Mouse (Mus musculus) neural tube, embryonic 14.5 days (tissue): ENCODE measurements around the gene Rab5if. TPM values are rescaled to one million over a fixed set of nuclear protein-coding genes. Genes with fewer than 3 reads are reported as not detected.

Experiments used
- ATAC-seq: fragments of 200-750 bp; cut with Nextera tagmentation; 2 replicates; pipeline ENCODE4 v1.8.0; 2017; ENCODE audit warnings: low read depth, mild to moderate bottlenecking, moderate TSS enrichment, moderate library complexity
- H3K27ac ChIP-seq: fragments of 300-500 bp; sonication (generic); 2 replicates; pipeline ENCODE4 v1.5.1; 2014; ENCODE audit warnings: low read depth, mild to moderate bottlenecking, control low read depth, low read length, moderate library complexity, mixed read lengths
- H3K27me3 ChIP-seq: fragments of 300-500 bp; sonication (generic); 2 replicates; pipeline ENCODE4 v1.6.1; 2014; ENCODE audit warnings: low read length; ENCODE audit not compliant: control insufficient read depth, insufficient read depth
- H3K36me3 ChIP-seq: fragments of 300-500 bp; sonication (generic); 2 replicates; pipeline ENCODE4 v1.6.1; 2014; ENCODE audit warnings: low read length, mixed read lengths; ENCODE audit not compliant: control insufficient read depth, insufficient read depth
- H3K4me1 ChIP-seq: fragments of 300-500 bp; sonication (generic); 2 replicates; pipeline ENCODE4 v1.6.1; 2014; ENCODE audit warnings: low read length; ENCODE audit not compliant: control insufficient read depth, insufficient read depth
- H3K4me2 ChIP-seq: fragments of 300-500 bp; sonication (generic); 2 replicates; pipeline ENCODE4 v1.6.1; 2014; ENCODE audit warnings: mild to moderate bottlenecking, low read depth, low read length, control low read depth
- H3K4me3 ChIP-seq: fragments of 300-500 bp; sonication (generic); 2 replicates; pipeline ENCODE4 v1.5.1; 2014; ENCODE audit warnings: low read depth, low read length, control low read depth, mixed read lengths
- H3K9ac ChIP-seq: fragments of 300-500 bp; sonication (generic); replicated peaks from 2 replicates; pipeline ENCODE4 v1.6.1; 2014; ENCODE audit warnings: low read depth, mild to moderate bottlenecking, control low read depth, low read length, mixed read lengths
- H3K9me3 ChIP-seq: fragments of 300-500 bp; sonication (generic); 2 replicates; pipeline ENCODE4 v1.6.1; 2016; ENCODE audit warnings: low read length; ENCODE audit not compliant: control insufficient read depth
- WGBS: fragments of 180-500 bp; shearing (Covaris S2); extraction: QIAGEN DNeasy Blood & Tissue Kit; methylation state at CpG from one replicate; pipeline ENCODE4 v1.1.7; 2014; 5-methylcytosine and 5-hydroxymethylcytosine counted together
- polyA plus RNA-seq: library from polyadenylated mRNA; unstranded; fragments of >200 nt; fragmentation: Nextera tagmentation; extraction: Ambion mirVana; gene quantifications from 2 replicates; pipeline ENCODE4 v1.2.1, GENCODE M21; 2014

Gene Rab5if
- polyA plus RNA-seq, 1 experiment from 2014 or later, result 165 TPM

DNA sequence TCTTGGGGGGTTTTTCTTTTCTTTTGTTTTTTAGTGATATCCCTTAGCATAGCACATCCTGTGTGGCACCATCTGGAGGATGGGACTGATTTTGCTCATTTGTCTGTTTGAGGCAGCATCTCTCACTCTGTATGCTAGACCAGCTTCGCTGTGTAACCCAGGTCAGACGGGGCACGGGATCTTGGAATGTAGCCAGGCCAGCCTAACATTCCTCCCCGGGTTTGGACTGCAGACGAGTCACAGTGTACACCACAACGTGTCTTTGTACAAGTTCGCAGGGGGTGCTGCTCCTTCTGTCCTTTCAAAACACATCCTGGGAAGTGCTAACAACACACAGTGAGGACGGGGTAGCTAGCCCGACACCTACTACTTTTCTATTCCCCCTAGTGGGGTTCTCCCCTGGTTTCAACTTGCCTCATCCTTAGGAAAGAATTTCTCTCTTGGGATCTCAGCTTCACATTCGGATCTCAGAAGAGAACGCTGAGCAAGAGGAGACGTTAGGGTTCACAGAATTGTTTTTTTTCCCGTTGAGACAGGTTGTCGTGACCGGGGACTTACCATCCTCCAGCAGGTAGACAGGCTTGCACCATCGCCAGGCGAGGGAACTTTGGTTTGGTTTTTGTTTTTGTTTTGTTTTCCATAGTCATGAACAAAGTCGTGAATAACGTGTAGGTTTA is 749 bp upstream of the Rab5if start:
- H3K9ac ChIP-seq, result peak overlapping the region; percentile 94
- no peaks in the 10 kb centered on the region for H3K27me3 ChIP-seq
- no peaks in the 10 kb centered on the region for H3K9me3 ChIP-seq
- peak overlapping the region; percentile 99 for H3K4me3 ChIP-seq
- peak overlapping the region; percentile 79 for H3K4me2 ChIP-seq
- peaks cover 14% of the 10 kb centered on the region; the same call in 1 of the 2 replicates for H3K36me3 ChIP-seq
- peak overlapping the region; percentile 88 for H3K27ac ChIP-seq
- WGBS, result under 1% methylated on average over 19 of the region's 19 CpGs
- ATAC-seq, result peak; percentile 9; the same call in 1 of the 2 replicates
- H3K4me1 ChIP-seq, result peaks cover 19% of the 10 kb centered on the region

DNA sequence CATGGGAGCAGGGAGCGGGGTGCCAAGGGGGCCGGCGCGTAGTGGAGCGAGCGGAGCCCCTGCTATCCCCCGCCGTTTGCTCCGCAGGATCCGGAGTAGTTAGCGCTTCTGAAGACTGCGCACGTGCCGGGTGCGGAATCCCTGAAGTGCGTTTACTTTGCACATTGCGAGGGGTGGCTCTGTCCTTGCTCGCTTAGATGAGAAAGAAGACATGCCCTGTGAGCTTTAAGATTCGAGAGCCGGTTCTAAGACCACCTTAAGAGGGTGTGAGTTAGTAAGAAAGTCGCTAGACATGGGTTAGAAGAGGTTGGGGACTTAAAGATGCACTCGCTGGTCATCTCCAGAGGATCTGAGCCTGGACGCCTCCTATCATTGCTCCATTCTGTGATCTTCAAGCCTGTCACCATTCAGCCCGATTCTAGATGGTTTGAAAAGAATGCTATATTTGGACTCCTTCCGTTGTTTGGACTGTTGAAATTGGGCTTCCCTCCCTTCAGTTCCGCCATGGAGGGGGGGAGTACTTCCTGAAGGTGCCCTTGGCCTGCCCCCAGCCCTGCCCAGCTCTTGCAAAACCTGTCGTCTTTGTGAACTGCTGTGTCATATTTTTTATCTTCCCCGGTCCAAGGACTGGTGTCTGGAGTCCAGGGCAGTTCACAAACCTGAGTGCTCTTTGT is 696 bp downstream of the Rab5if start:
- WGBS, result 3% methylated on average over 28 of the region's 28 CpGs

DNA sequence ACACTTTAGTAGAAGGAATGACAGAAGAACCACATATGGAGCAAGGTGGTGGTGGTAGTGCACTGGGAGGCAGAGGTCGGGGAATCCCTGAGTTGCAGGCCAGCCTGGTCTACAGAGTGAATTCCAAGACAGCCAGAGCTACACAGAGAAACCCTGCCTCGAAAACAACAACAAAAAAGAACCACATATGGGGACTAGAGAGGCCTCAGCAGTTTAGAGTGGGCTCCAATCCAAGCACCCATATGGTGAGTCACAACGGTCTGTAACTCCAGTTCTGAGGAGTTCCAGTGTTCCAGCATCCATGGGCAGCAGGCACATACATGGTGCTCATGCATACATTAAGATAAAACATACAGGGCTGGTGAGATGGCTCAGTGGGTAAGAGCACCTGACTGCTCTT is 1.6 kb downstream of the Rab5if start:
- Histone ChIP-seq H3K27me3 (no peaks in the 10 kb centered on the region), H3K4me1 (peaks cover 17% of the 10 kb centered on the region), H3K9ac (no peak overlapping the region), H3K36me3 (peaks cover 11% of the 10 kb centered on the region; the same call in 1 of the 2 replicates), H3K4me3 (no peak overlapping the region), H3K9me3 (no peaks in the 10 kb centered on the region), H3K4me2 (peak overlapping the region; percentile 99; the same call in 1 of the 2 replicates), H3K27ac (no peak overlapping the region)
- 77% methylated on average over 3 of the region's 3 CpGs for WGBS
- no peak for ATAC-seq

More for the DNA sequence above, 696 bp downstream of the Rab5if start:
- Histone ChIP-seq H3K27ac (peak overlapping the region; percentile 86), H3K4me1 (peaks cover 17% of the 10 kb centered on the region), H3K4me3 (peak overlapping the region; percentile 99), H3K27me3 (no peaks in the 10 kb centered on the region), H3K36me3 (peaks cover 8% of the 10 kb centered on the region; the same call in 1 of the 2 replicates), H3K4me2 (peak overlapping the region; percentile 99), H3K9me3 (no peaks in the 10 kb centered on the region), H3K9ac (peak overlapping the region; percentile 94)
- ATAC-seq, result no peak

DNA sequence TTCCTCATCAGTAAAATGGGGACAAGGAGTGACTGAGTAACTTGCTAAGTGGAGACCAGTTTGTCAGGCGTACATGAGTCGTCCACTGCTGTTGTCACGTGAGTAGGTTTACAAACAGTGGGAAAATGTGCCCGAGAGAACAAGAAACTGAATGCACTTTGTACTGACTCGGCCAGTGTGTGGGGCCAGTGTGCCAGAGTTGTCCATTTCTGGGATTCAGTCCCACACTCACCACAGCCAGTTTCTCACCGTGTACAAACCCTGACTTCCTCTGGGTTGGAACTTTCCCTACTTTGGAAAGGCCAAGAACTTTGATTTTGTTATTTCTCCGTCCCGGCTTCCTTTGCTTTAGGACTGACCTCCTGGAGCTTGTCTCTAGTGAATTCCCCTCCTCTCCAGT is 6.1 kb downstream of the Rab5if start:
- peaks cover 35% of the 10 kb centered on the region; the same call in 1 of the 2 replicates for H3K36me3 ChIP-seq
- ATAC-seq, result no peak
- H3K4me3 ChIP-seq, result no peak overlapping the region
- H3K9me3 ChIP-seq, result no peaks in the 10 kb centered on the region
- WGBS, result 84% methylated on average over 8 of the region's 8 CpGs
- no peaks in the 10 kb centered on the region for H3K27me3 ChIP-seq
- no peak overlapping the region for H3K4me2 ChIP-seq
- H3K9ac ChIP-seq, result no peak overlapping the region
- H3K4me1 ChIP-seq, result peaks cover 2% of the 10 kb centered on the region
- no peak overlapping the region for H3K27ac ChIP-seq

DNA sequence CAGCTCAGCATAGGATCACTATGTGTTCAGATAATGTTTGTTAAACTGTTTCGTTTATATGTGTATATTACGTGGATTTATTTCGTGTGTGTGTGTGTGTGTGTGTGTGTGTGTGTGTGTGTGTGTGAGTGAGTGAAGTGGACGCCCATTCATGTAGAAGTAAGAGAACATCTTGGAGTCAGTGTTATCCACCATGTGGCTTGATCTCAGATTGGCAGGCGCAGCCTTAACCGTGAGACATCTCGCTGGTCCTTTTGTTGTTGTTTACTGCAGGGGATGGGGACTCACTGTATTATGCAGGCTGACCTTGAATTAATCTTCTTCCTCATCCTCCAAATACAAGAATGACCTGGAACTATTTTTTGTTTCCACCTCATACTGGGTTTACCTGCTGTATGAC is 6.6 kb downstream of the Rab5if start:
- 94% methylated on average over 7 of the region's 7 CpGs for WGBS
- no peak overlapping the region for H3K27ac ChIP-seq
- no peaks in the 10 kb centered on the region for H3K27me3 ChIP-seq
- H3K4me1 ChIP-seq, result no peaks in the 10 kb centered on the region
- no peak for ATAC-seq
- H3K9ac ChIP-seq, result no peak overlapping the region
- H3K36me3 ChIP-seq, result peaks cover 41% of the 10 kb centered on the region; the same call in 1 of the 2 replicates
- no peak overlapping the region for H3K4me2 ChIP-seq
- no peak overlapping the region for H3K4me3 ChIP-seq
- no peaks in the 10 kb centered on the region for H3K9me3 ChIP-seq

DNA sequence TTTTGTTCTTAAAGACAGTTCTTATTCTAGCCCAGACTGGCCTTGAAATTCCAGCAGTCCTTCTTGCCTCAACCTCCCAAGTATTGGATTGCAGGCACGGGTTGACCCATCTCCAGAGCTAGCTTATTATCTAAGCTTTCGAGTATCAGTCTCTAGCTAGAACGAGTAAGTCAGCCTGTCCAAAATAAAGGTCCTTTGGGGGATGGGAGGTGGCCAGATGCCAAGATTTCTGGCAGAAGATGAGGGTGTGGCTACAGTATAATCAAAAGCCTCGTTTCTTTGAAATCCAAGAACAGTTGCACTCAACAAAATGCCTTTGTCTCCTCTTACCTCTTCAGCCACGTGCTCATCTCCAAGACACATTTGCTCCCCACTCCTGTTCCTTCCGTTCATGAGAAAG is 7.6 kb downstream of the Rab5if start:
- no peak overlapping the region for H3K4me3 ChIP-seq
- H3K9me3 ChIP-seq, result no peaks in the 10 kb centered on the region
- no peak for ATAC-seq
- H3K27me3 ChIP-seq, result no peaks in the 10 kb centered on the region
- H3K36me3 ChIP-seq, result peaks cover 42% of the 10 kb centered on the region; the same call in 1 of the 2 replicates
- H3K4me1 ChIP-seq, result no peaks in the 10 kb centered on the region
- no peak overlapping the region for H3K9ac ChIP-seq
- WGBS, result 61% methylated on average over 6 of the region's 6 CpGs
- H3K27ac ChIP-seq, result no peak overlapping the region
- no peak overlapping the region for H3K4me2 ChIP-seq

DNA sequence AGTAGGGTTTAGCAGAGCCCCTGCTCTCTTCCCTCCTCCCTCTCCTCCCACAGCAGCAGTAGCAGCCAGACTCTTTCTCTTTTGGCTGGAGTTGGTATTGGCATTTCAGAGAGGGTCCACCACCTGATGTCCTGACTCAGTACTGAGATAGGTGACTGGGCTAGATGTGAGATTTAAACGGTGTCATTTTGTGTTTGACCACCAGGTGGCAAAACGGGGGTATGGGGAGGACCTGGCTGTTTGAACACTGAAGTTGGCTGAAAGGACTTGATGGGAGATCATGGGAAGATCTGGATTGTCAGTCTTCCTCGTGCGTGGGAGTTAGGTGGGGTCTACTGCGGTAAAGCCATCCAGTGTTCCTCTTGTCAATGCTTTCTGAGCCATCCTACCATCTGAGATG is 10.7 kb downstream of the Rab5if start:
- Histone ChIP-seq H3K27ac (no peak overlapping the region), H3K27me3 (no peaks in the 10 kb centered on the region), H3K9ac (no peak overlapping the region), H3K4me1 (no peaks in the 10 kb centered on the region), H3K4me3 (no peak overlapping the region), H3K4me2 (no peak overlapping the region), H3K36me3 (peaks cover 34% of the 10 kb centered on the region; the same call in 1 of the 2 replicates), H3K9me3 (no peaks in the 10 kb centered on the region)
- 39% methylated on average over 5 of the region's 5 CpGs for WGBS
- ATAC-seq, result no peak

DNA sequence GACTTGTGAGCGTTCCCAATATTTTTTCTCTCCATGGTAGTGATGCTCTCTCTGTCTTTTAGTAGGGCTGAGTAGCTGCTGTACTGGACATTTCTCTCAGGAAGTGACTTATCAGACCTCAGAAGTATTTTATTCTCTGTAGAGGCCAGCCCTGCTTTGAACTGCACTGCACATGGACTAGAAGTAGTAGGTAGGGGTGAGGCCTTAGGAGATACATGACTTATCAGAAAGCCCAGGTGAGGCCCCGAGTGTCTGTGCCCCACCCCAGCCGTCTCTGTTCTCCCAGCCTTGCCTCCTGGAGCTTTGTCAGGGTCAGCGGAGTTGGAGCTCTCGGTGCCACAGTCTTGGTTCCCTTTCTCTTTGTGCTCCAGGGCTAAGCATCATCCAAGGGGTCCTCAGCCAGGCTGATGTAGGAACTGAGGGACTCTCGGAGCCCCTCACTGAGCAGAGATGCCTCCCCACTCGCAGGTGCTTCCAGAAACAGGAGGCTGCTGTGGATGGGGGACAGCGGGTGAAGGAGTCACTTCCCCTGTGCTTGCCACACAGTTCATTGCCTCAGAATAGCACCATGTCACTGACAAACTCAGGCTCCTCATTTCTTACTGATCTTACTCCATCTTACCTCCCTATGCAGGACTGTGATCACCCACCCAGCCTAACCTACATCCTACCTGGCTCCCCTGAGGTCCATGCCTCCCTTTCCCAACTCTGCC is 11.3 kb downstream of the Rab5if start:
- Histone ChIP-seq H3K9me3 (no peaks in the 10 kb centered on the region), H3K27ac (no peak overlapping the region), H3K4me3 (no peak overlapping the region), H3K4me2 (no peak overlapping the region), H3K36me3 (peaks cover 31% of the 10 kb centered on the region; the same call in 1 of the 2 replicates), H3K9ac (no peak overlapping the region), H3K4me1 (no peaks in the 10 kb centered on the region), H3K27me3 (no peaks in the 10 kb centered on the region)
- no peak for ATAC-seq
- 92% methylated on average over 8 of the region's 8 CpGs for WGBS
